Mouse (Mus musculus) liver, adult 2 months (tissue): ENCODE results near the gene Arsg. TPM values are rescaled to one million over a fixed set of nuclear protein-coding genes. Genes with fewer than 3 reads are reported as not detected.
A peak's percentile ranks its signal among the peaks of the same experiment; 100 is the strongest.

ENCODE experiments used
- DNase-seq: peaks from one replicate; pipeline ENCODE4 v3.0.0-alpha.2; 2011; ENCODE audit warnings: low read depth, low spot score; ENCODE audit errors: extremely low read depth
- H3K27ac ChIP-seq: fragments of 200-500 bp; replicated peaks from 2 replicates; pipeline ENCODE4 v1.5.1; 2012; ENCODE audit warnings: low read depth, mild to moderate bottlenecking, control low read depth, inconsistent platforms, low read length; ENCODE audit not compliant: insufficient read depth
- H3K27me3 ChIP-seq: fragments of 200-500 bp; 2 replicates; pipeline ENCODE4 v1.6.1; 2012; ENCODE audit warnings: mild to moderate bottlenecking, moderate library complexity, low read length, inconsistent platforms; ENCODE audit not compliant: control insufficient read depth, insufficient read depth
- H3K36me3 ChIP-seq: fragments of 200-500 bp; 2 replicates; pipeline ENCODE4 v1.6.1; 2012; ENCODE audit warnings: low read length, inconsistent platforms; ENCODE audit not compliant: control insufficient read depth, insufficient read depth
- H3K4me1 ChIP-seq: fragments of 200-500 bp; 2 replicates; pipeline ENCODE4 v1.6.1; 2011; ENCODE audit warnings: low read length; ENCODE audit not compliant: control insufficient read depth, insufficient read depth
- H3K4me3 ChIP-seq: fragments of 200-500 bp; 2 replicates; pipeline ENCODE4 v1.5.1; 2011; ENCODE audit warnings: low read depth, mild to moderate bottlenecking, control low read depth, low read length, moderate library complexity; ENCODE audit not compliant: insufficient read depth
- H3K79me2 ChIP-seq: fragments of 200-500 bp; 2 replicates; pipeline ENCODE4 v1.6.1; 2012; ENCODE audit warnings: inconsistent platforms, mild to moderate bottlenecking, low read length, moderate library complexity; ENCODE audit not compliant: control insufficient read depth, insufficient read depth
- H3K9ac ChIP-seq: fragments of 200-500 bp; 2 replicates; pipeline ENCODE4 v1.6.1; 2012; ENCODE audit warnings: low read depth, mild to moderate bottlenecking, control low read depth, inconsistent platforms, low read length
- CTCF ChIP-seq: fragments of 200-500 bp; IDR thresholded peaks from 2 replicates; pipeline ENCODE4 v1.5.1; 2011; ENCODE audit warnings: low read depth, low read length, control low read depth
- POLR2A ChIP-seq: fragments of 200-500 bp; IDR thresholded peaks from 2 replicates; pipeline ENCODE4 v1.6.1; 2011; ENCODE audit warnings: low read length, control low read depth; ENCODE audit not compliant: insufficient read depth; ENCODE audit errors: extremely low read depth
- WGBS: fragments of 180-500 bp; shearing (Covaris S2); methylation state at CpG from one replicate; pipeline ENCODE4 v1.1.7; 2018; 5-methylcytosine and 5-hydroxymethylcytosine counted together
- polyA plus RNA-seq: library from polyadenylated mRNA; depleted of rRNA; stranded (reverse); fragments of >200 nt; gene quantifications from 2 replicates; pipeline ENCODE4 v1.2.3, GENCODE M21; 2012
- total RNA-seq: library from RNA; depleted of rRNA; stranded (reverse); fragments of >200 nt; gene quantifications from 2 replicates; pipeline ENCODE4 v1.2.3, GENCODE M21; 2014

Arsg gene
- total and polyA plus RNA-seq, 2 experiments, result 8.1 to 8.5 TPM

DNA sequence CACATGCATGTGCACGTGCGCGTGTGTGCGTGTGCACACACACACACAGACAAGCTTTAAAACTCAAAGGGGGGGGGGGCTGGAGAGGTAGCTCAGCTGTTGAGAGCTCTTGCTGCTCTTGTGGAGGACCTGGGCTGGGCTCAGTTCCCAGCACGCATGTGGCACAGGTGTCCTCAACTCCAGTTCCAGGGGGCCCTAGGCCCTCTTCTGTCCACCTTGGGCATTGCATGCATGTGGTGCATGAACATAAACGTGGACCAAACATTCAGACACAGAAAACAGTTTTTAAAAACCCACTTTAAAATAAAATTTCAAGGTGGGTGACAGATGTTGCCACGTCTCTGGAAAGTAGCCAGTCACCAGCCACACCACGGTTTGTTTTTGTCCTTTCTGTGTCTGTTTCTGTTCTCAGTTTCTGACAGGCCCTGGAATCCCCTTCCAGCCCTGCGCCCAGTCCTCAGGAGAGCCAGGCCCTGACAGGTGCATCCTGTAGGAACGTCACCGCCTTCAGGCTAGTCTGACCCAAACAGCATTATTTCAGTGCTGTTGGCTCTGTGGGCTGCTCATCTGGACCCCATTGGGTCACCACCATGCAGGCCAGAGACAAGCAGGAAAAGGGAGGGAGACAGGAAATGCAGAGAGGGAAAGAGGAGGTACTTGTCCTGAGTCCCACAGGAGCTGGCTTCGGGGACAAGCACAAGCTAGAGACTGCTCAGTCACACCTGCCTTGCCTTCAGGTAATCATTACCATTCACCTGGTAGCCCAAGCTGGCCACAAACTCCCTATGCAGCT is 125.8 kb downstream of the Arsg start:
- peaks cover 35% of the 10 kb centered on the region for H3K36me3 ChIP-seq
- no peak overlapping the region for H3K27ac ChIP-seq
- TF ChIP-seq POLR2A (no peak), CTCF (peak; percentile 36; the same call in 1 of the 2 replicates)
- 88% methylated on average over 12 of the region's 12 CpGs for WGBS
- H3K4me3 ChIP-seq, result no peak overlapping the region
- no peaks in the 10 kb centered on the region; the same call in 1 of the 2 replicates for H3K79me2 ChIP-seq
- DNase-seq, result no peak
- no peaks in the 10 kb centered on the region for H3K27me3 ChIP-seq
- no peak overlapping the region for H3K9ac ChIP-seq
- H3K4me1 ChIP-seq, result no peaks in the 10 kb centered on the region

DNA sequence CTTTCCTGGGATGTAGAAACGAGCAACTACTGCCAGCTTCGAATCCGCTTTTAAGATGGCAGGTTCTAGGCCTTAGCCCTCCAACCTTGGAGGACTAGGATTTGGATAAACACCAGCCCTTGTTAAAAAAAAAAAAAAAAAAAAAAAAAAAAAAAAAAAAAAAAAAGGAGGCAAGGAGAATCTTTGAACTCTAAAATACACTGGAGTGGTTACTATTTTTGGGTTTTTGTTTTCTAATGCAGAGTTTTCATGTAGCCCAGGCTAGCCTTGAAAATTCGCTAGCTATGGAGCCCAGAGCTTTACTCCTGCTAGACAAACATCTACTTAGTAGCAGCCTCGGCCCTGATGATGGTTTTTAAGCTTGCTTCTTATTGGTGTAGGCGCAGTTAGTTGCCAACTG is 134.4 kb downstream of the Arsg start:
- WGBS, result 91% methylated on average over 6 of the region's 6 CpGs
- Histone ChIP-seq H3K27ac (no peak overlapping the region), H3K9ac (no peak overlapping the region), H3K27me3 (no peaks in the 10 kb centered on the region), H3K79me2 (peaks cover 3% of the 10 kb centered on the region), H3K4me3 (no peak overlapping the region), H3K36me3 (peaks cover 11% of the 10 kb centered on the region), H3K4me1 (peaks cover 14% of the 10 kb centered on the region; the same call in 1 of the 2 replicates)
- no peak for DNase-seq
- no peak for TF ChIP-seq CTCF
- no peak for TF ChIP-seq POLR2A

DNA sequence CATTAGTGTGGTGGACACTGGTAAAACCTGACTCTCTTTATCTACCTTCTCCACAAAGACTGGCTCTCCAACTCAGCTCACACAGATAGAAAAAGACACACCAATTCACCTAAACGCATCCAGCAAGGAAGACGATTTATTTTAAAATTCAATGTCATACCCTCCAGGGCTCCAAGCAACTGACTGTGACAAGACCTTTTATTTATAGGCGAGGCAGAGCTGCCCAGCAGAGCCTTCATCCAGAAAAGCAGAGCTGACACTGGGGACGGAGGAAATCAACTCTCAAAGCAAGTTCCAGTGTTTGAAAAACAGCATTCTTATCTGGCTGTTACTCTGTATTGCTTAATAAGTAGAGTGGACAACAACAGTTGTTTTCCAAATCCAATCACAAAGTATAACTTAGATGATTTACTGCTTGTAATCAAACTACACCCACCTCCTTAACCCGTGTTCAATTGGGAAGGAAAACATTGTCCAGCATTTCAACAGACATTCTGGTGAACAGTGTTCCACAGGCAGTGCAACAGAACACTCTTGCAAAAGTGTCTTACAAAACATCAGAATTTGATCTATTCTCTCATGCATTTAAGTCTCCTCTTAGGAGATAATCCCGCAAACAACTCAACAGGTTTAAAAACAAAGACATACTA is 135.9 kb downstream of the Arsg start:
- DNase-seq, result peak; percentile 28
- H3K36me3 ChIP-seq, result peaks cover 5% of the 10 kb centered on the region
- peaks cover 3% of the 10 kb centered on the region; the same call in 1 of the 2 replicates for H3K79me2 ChIP-seq
- H3K9ac ChIP-seq, result no peak overlapping the region
- H3K27ac ChIP-seq, result peak overlapping the region; percentile 18; the same call in 1 of the 2 replicates
- 51% methylated on average over 6 of the region's 6 CpGs for WGBS
- no peak overlapping the region for H3K4me3 ChIP-seq
- peaks cover 14% of the 10 kb centered on the region; the same call in 1 of the 2 replicates for H3K4me1 ChIP-seq
- TF ChIP-seq CTCF (no peak), POLR2A (no peak)
- no peaks in the 10 kb centered on the region for H3K27me3 ChIP-seq

DNA sequence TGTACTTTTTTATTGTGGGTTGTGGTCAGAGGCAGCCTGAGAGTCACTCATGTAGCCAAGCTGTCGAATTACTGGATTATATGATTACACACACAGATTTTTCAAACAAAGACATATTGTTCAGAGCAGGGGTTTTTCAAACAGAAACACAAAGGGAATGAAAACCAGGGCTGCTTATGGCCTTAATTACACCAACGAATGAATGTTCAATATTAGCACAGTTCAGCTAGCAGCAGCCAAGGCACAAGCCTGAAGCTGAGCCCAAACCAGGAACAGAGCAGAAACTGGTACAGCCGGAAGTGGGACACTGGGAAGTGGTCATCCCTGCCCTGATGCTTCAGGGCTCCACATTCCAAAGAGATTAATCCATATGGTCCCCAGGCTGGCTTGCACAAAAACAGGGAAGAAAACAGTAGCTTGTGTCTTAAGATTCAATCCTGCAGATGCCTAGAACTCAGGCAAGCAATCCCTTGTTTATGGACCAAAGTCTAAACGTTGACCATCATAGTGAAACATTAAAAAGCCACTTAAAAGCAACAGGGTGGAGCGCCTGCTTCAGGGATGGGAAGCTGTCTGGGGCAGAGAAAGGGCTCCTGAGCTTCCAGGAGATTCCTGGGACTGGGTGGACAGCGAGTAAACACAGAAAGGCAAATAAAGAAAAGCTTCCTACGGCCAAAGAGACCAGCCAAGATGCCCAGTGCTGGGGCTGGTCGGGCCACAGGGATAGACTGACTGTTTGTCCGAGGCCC is 137.0 kb downstream of the Arsg start:
- H3K27ac ChIP-seq, result peak overlapping the region; percentile 73
- peak overlapping the region; percentile 81 for H3K4me3 ChIP-seq
- TF ChIP-seq POLR2A (no peak), CTCF (no peak)
- DNase-seq, result peak; percentile 50
- H3K79me2 ChIP-seq, result peaks cover 3% of the 10 kb centered on the region; the same call in 1 of the 2 replicates
- H3K9ac ChIP-seq, result peak overlapping the region; percentile 95
- H3K4me1 ChIP-seq, result peaks cover 14% of the 10 kb centered on the region; the same call in 1 of the 2 replicates
- no peaks in the 10 kb centered on the region for H3K27me3 ChIP-seq
- 0 out of 2 replicates have a peak, but pooled peaks cover 2% of the 10 kb centered on the region for H3K36me3 ChIP-seq
- WGBS, result 14% methylated on average over 9 of the region's 9 CpGs

DNA sequence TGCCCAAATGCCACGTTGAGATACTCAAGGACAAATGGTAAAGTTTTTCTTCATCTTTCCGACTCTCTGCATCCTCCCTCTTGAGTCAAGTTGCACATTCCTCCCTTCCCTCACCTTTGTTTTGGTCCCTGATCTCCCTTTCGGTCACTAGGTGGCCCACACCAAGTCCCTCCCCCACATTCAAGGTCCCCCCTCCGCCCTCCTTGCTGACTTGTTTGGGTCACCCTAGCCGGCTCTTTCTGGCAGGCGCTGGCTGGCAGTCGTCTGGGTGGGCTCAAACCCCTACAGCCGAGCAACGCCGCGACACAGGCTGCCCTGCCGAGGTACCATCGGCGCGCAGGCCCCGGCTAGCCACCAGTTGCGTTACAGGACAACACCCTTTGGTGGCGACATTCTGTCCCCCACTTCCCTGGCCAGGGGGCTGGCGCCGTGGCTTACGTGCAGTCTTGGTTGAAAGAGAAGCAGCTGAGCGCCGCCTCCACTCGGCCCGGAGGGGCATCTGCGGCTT is 137.7 kb downstream of the Arsg start:
- Histone ChIP-seq H3K9ac (peak overlapping the region; percentile 95), H3K27me3 (no peaks in the 10 kb centered on the region), H3K4me3 (peak overlapping the region; percentile 81), H3K36me3 (no peaks in the 10 kb centered on the region), H3K27ac (peak overlapping the region; percentile 73), H3K79me2 (peaks cover 3% of the 10 kb centered on the region; the same call in 1 of the 2 replicates), H3K4me1 (peaks cover 14% of the 10 kb centered on the region; the same call in 1 of the 2 replicates)
- TF ChIP-seq CTCF (peak; percentile 10; the same call in 1 of the 2 replicates), POLR2A (no peak)
- under 1% methylated on average over 26 of the region's 26 CpGs for WGBS
- no peak for DNase-seq
